Mouse (Mus musculus) midbrain, embryonic 15.5 days (tissue): ENCODE data around the gene Tgfbr3. TPM values are rescaled to one million over a fixed set of nuclear protein-coding genes. Genes with fewer than 3 reads are reported as not detected.

Source experiments
- ATAC-seq: fragments of 200-750 bp; cut with Nextera tagmentation; replicated peaks from 2 replicates; pipeline ENCODE4 v1.8.0; 2017; ENCODE audit warnings: moderate TSS enrichment
- H3K27ac ChIP-seq: fragments of 300-500 bp; sonication (generic); 2 replicates; pipeline ENCODE4 v1.5.1; 2015; ENCODE audit warnings: mild to moderate bottlenecking, inconsistent platforms
- H3K27me3 ChIP-seq: fragments of 300-500 bp; sonication (generic); replicated peaks from 2 replicates; pipeline ENCODE4 v1.6.1; 2015; ENCODE audit warnings: inconsistent platforms
- H3K36me3 ChIP-seq: fragments of 300-500 bp; sonication (generic); replicated peaks from 2 replicates; pipeline ENCODE4 v1.6.1; 2015; ENCODE audit warnings: inconsistent platforms
- H3K4me1 ChIP-seq: fragments of 300-500 bp; sonication (generic); 2 replicates; pipeline ENCODE4 v1.6.1; 2015; ENCODE audit warnings: inconsistent platforms
- H3K4me2 ChIP-seq: fragments of 300-500 bp; sonication (generic); 2 replicates; pipeline ENCODE4 v1.6.1; 2015; ENCODE audit warnings: inconsistent platforms, mild to moderate bottlenecking, moderate library complexity
- H3K4me3 ChIP-seq: fragments of 300-500 bp; sonication (generic); 2 replicates; pipeline ENCODE4 v1.5.1; 2015; ENCODE audit warnings: mild to moderate bottlenecking, inconsistent platforms
- H3K9ac ChIP-seq: fragments of 300-500 bp; sonication (generic); 2 replicates; pipeline ENCODE4 v1.6.1; 2015; ENCODE audit warnings: mild to moderate bottlenecking, inconsistent platforms
- H3K9me3 ChIP-seq: fragments of 300-500 bp; sonication (generic); 2 replicates; pipeline ENCODE4 v1.6.1; 2016; ENCODE audit warnings: inconsistent platforms
- WGBS: fragments of 180-500 bp; shearing (Covaris S2); methylation state at CpG from one replicate; pipeline ENCODE4 v1.1.7; 2015; ENCODE audit warnings: mixed read lengths; 5-methylcytosine and 5-hydroxymethylcytosine counted together
- polyA plus RNA-seq: library from polyadenylated mRNA; unstranded; fragments of >200 nt; fragmentation: Nextera tagmentation; extraction: Ambion mirVana; gene quantifications from 2 replicates; pipeline ENCODE4 v1.2.1, GENCODE M21; 2015

The Tgfbr3 gene
- 6.5 TPM in 2 replicates for polyA plus RNA-seq

- ATAC-seq: peak; percentile 92
- Histone ChIP-seq H3K9me3 (no peaks in the 10 kb centered on the region), H3K4me2 (peak within 1 kb of the TSS; percentile 99), H3K9ac (peak within 1 kb of the TSS; percentile 67), H3K27ac (peak within 1 kb of the TSS; percentile 72), H3K27me3 (peaks cover 8% of the 10 kb centered on the region; the same call in 1 of the 2 replicates), H3K4me1 (peaks cover 15% of the 10 kb centered on the region), H3K36me3 (no peaks in the 10 kb centered on the region), H3K4me3 (peak within 1 kb of the TSS; percentile 80)
- under 1% methylated on average over 43 of the region's 54 CpGs for WGBS
Measured at GRCm38 (mm10) chr5:107289234-107289764, at the start of gene Tgfbr3. TSS of gene Tgfbr3 (minus strand) at chr5:107289629.

DNA sequence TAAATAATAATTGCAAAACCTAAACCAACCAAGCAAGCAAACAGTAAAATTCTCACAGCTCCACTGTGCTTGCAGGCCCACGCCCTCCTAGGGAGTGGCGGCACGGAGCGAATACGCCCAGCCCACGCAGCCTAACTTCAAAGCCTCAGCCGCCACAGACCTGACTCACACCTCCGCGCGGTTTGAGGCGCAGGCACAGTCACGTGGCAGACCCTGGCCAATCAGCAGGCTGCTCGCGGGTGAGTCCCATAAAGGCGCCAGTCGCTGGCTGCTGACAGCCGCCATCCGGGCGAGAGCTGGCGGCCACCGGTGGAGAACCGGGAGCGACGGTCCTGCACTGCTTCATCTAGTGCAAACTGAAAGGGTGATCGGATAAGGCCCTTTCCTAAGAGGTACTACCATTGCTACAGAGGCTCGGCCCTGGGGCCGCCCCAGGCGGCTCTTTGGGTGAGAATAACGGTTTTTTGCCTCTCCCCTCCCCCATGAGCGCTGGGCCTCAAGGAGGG, 41.5 kb upstream of the Tgfbr3 start, which contains the start of gene Brdt:
Gene Brdt (plus strand): TSS at position 244 of the 506 bp plus-strand sequence.
- no peak for ATAC-seq
- WGBS: 89% methylated on average over 30 of the region's 30 CpGs
- H3K4me2 ChIP-seq: no peak within 1 kb of the TSS
- no peaks in the 10 kb centered on the region for H3K4me1 ChIP-seq
- no peaks in the 10 kb centered on the region for H3K9me3 ChIP-seq
- no peak within 1 kb of the TSS for H3K9ac ChIP-seq
- H3K27ac ChIP-seq: no peak within 1 kb of the TSS
- H3K36me3 ChIP-seq: no peaks in the 10 kb centered on the region
- H3K4me3 ChIP-seq: no peak within 1 kb of the TSS
- no peaks in the 10 kb centered on the region for H3K27me3 ChIP-seq

GRCm38 (mm10) chr5:107320703-107321102, 31.3 kb upstream of the Tgfbr3 start:
- H3K9ac ChIP-seq: no peak overlapping the region
- no peak overlapping the region for H3K27ac ChIP-seq
- whole genome bisulfite sequencing: 0% methylated on average over 1 of the region's 1 CpGs
- no peak overlapping the region for H3K4me2 ChIP-seq
- H3K27me3 ChIP-seq: no peaks in the 10 kb centered on the region
- no peaks in the 10 kb centered on the region for H3K9me3 ChIP-seq
- ATAC-seq: no peak
- no peaks in the 10 kb centered on the region for H3K36me3 ChIP-seq
- no peaks in the 10 kb centered on the region for H3K4me1 ChIP-seq
- H3K4me3 ChIP-seq: no peak overlapping the region

DNA sequence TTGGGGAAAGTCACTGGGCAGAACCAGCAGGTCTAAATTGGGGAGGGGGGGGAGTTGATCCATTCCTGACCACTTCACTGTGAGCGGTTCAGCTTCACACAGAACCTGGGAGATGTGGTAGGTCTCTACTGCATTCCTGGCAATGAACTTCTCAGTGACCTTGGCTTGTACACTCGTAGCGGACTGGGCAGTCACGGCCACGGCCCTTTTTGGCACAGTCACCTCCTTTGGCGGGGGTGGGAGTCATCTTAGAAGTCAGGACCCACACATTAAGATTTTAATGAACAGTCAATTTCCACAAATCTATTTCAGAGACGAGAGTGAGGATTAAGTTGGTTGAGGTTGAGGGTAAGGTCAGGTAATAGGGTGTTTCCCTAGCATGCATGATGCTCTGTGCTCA, 27.7 kb upstream of the Tgfbr3 start:
- 94% methylated on average over 7 of the region's 7 CpGs for WGBS

GRCm38 (mm10) chr5:107307432-107307831, 18.0 kb upstream of the Tgfbr3 start:
- Histone ChIP-seq H3K36me3 (no peaks in the 10 kb centered on the region), H3K4me1 (no peaks in the 10 kb centered on the region), H3K27ac (no peak overlapping the region), H3K4me3 (no peak overlapping the region), H3K9ac (no peak overlapping the region), H3K9me3 (no peaks in the 10 kb centered on the region), H3K27me3 (no peaks in the 10 kb centered on the region), H3K4me2 (no peak overlapping the region)
- 84% methylated on average over 4 of the region's 4 CpGs for WGBS
- ATAC-seq: no peak

More for the DNA sequence above, 27.7 kb upstream of the Tgfbr3 start:
- no peaks in the 10 kb centered on the region for H3K9me3 ChIP-seq
- no peak overlapping the region for H3K4me3 ChIP-seq
- H3K27ac ChIP-seq: no peak overlapping the region
- no peaks in the 10 kb centered on the region for H3K27me3 ChIP-seq
- no peaks in the 10 kb centered on the region for H3K4me1 ChIP-seq
- ATAC-seq: no peak
- no peak overlapping the region for H3K9ac ChIP-seq
- H3K36me3 ChIP-seq: no peaks in the 10 kb centered on the region
- no peak overlapping the region for H3K4me2 ChIP-seq

GRCm38 (mm10) chr5:107304117-107304825, 14.8 kb upstream of the Tgfbr3 start:
- WGBS: 80% methylated on average over 13 of the region's 13 CpGs
- Histone ChIP-seq H3K4me3 (no peak overlapping the region), H3K9ac (no peak overlapping the region), H3K27me3 (no peaks in the 10 kb centered on the region), H3K4me1 (no peaks in the 10 kb centered on the region), H3K36me3 (no peaks in the 10 kb centered on the region), H3K4me2 (no peak overlapping the region), H3K27ac (no peak overlapping the region), H3K9me3 (no peaks in the 10 kb centered on the region)
- ATAC-seq: no peak

- H3K27me3 ChIP-seq: no peaks in the 10 kb centered on the region
- 55% methylated on average over 11 of the region's 11 CpGs for WGBS
- no peak for ATAC-seq
- no peaks in the 10 kb centered on the region for H3K4me1 ChIP-seq
- H3K36me3 ChIP-seq: no peaks in the 10 kb centered on the region
- no peak overlapping the region for H3K9ac ChIP-seq
- no peaks in the 10 kb centered on the region for H3K9me3 ChIP-seq
- H3K4me3 ChIP-seq: no peak overlapping the region
- no peak overlapping the region for H3K4me2 ChIP-seq
- H3K27ac ChIP-seq: no peak overlapping the region
Measured at GRCm38 (mm10) chr5:107303350-107303861, 14.0 kb upstream of the Tgfbr3 start.

- Histone ChIP-seq H3K27ac (no peak overlapping the region), H3K27me3 (no peaks in the 10 kb centered on the region), H3K9ac (no peak overlapping the region), H3K4me1 (0 out of 2 replicates have a peak, but pooled peaks cover 4% of the 10 kb centered on the region), H3K4me2 (no peak overlapping the region), H3K4me3 (no peak overlapping the region), H3K9me3 (no peaks in the 10 kb centered on the region), H3K36me3 (no peaks in the 10 kb centered on the region)
- 80% methylated on average over 11 of the region's 11 CpGs for whole genome bisulfite sequencing
- no peak for ATAC-seq
Measured at GRCm38 (mm10) chr5:107298854-107299253, 9.4 kb upstream of the Tgfbr3 start.

DNA sequence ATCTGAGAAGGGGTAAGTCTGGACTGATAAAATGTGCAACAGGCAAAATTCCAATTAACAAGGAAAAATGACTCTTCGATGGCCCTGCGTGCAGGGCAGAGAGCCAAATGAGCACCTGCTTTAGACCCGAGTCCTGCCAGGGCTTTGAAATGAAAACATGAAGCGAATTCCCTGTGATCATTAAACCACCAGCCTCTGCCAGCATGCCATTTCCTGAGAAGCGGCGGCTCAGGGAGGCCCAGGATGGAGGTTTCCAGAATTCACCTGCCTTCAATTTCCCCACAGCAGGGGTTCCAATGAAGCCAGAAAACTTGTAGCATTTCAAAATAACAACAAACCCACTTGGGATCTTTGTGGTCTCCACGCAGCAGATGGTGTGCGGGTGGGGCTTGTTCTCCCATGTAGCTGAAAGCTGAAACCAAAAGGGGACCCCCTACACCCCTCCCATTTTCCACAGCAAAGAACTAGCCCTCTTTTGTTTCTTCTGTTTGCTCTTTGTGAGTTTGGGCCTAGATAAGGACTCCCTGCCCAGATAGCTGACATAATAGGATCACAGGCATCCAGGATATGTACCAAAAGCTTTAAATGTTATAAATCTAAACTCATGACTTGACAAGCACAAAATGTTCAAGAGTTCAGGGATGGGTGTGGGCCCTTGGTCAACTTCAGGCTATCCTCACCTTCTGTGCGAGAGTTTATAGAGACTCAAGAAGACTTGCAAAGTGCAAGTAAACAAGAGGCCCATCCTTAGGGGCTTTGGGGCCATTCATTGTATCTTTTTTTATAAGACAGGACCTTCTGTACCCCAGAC, 7.3 kb upstream of the Tgfbr3 start:
- H3K4me2 ChIP-seq: no peak overlapping the region
- ATAC-seq: no peak

DNA sequence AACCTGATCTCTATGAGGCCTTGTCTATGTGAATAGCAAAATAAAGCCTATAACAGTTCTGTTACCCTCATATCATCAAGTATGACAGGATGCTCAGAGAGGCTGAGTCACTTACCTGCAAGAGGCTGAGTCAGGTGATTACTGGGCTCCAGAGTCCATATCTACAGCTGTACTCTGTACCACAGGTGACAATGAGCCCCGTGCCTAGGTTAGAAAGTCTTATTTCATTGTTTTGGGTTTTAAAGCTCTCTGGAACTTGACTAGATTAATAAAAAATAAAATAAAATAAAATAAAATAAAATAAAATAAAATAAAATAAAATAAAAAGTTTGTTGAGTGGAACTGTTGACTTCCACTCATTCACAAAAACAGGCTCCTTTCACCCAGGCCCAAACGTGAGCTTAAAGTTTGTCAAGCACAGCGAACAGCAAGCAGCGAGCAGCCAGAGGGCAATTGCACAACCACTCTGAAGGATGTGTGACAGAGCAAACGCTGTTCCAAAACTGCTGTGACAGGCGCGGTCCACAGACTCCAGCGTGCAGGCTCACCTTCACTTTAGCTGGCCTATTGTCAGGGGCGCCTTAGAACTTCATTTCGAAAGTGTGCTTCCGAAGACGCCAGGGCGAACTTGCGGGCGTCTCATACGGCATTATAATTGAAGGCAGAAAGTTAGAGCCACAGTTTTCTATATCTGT, 6.5 kb upstream of the Tgfbr3 start:
- 72% methylated on average over 16 of the region's 16 CpGs for WGBS
- Histone ChIP-seq H3K9ac (no peak overlapping the region), H3K9me3 (no peaks in the 10 kb centered on the region), H3K4me2 (no peak overlapping the region), H3K27ac (no peak overlapping the region), H3K4me3 (no peak overlapping the region), H3K4me1 (0 out of 2 replicates have a peak, but pooled peaks cover 4% of the 10 kb centered on the region), H3K36me3 (no peaks in the 10 kb centered on the region), H3K27me3 (peaks cover 3% of the 10 kb centered on the region; the same call in 1 of the 2 replicates)
- ATAC-seq: no peak

More for the DNA sequence above, 7.3 kb upstream of the Tgfbr3 start:
- 39% methylated on average over 9 of the region's 9 CpGs for WGBS
- Histone ChIP-seq H3K36me3 (no peaks in the 10 kb centered on the region), H3K27me3 (peaks cover under 1% of the 10 kb centered on the region; the same call in 1 of the 2 replicates), H3K9me3 (no peaks in the 10 kb centered on the region), H3K9ac (no peak overlapping the region), H3K4me1 (0 out of 2 replicates have a peak, but pooled peaks cover 4% of the 10 kb centered on the region), H3K4me3 (no peak overlapping the region), H3K27ac (no peak overlapping the region)

DNA sequence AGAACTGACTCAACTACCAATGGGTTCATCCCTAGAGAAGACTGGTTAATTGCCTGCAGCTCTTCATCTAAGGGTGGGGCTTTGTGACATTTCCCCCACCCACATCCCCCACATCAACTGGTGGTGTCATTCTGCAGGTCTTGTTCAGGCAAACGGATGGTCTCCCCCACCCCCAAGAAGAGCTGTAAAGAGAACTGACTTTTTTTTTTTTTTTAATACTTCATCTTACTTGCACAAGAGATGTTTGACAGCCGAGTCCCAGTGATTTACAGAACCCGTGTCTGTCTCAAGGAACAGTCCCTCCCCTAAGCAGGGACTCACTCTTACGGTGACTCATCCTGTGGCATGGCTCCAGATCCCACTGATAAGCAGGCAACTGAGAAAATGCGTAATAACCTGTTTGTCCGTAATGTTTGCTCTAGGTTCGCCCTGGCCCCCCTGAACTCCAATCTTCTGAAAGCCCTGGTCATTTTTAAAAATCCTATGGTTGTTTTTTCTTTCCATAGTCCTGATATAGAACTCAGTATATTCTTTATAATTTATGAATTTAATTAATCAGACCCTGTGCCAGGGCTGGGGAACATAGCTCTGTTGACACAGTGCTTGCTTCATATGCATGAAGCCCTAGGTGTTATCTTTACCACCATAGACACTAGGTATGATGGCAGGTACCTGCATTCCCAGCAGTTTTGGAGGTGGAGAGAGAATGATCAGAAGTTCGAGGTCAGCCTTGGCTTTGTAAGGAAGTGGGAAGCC, 5.8 kb upstream of the Tgfbr3 start:
- Histone ChIP-seq H3K4me2 (no peak overlapping the region), H3K36me3 (no peaks in the 10 kb centered on the region), H3K27ac (no peak overlapping the region), H3K4me1 (peaks cover 5% of the 10 kb centered on the region; the same call in 1 of the 2 replicates), H3K9me3 (no peaks in the 10 kb centered on the region), H3K9ac (no peak overlapping the region), H3K4me3 (no peak overlapping the region), H3K27me3 (peaks cover 5% of the 10 kb centered on the region; the same call in 1 of the 2 replicates)
- no peak for ATAC-seq
- 77% methylated on average over 8 of the region's 8 CpGs for WGBS
